Mouse (Mus musculus): Measurements from ENCODE around the gene Kif20b.

The Kif20b gene

GRCm38 (mm10) chr19:34921652-34922602 lies at the start of gene Kif20b:
TSS of gene Kif20b (plus strand) at chr19:34922361.
- no peaks in the 10 kb centered on the region for H3K36me3 ChIP-seq (ENCODE audit: control insufficient read depth, insufficient read depth, low read length, poor library complexity, severe bottlenecking)
- peak; percentile 95 for DNase-seq (ENCODE audit: low read depth, low spot score)
- H3K27me3 ChIP-seq (ENCODE audit: control insufficient read depth, insufficient read depth, low read length, poor library complexity, severe bottlenecking), result no peaks in the 10 kb centered on the region

GRCm38 (mm10) chr19:34876676-34877075 lies 45.5 kb upstream of the Kif20b start:
- DNase-seq (ENCODE audit: low read depth, low spot score), result no peak
- Histone ChIP-seq H3K27me3 (ENCODE audit: control insufficient read depth, insufficient read depth, low read length, poor library complexity, severe bottlenecking) (no peaks in the 10 kb centered on the region), H3K36me3 (ENCODE audit: control insufficient read depth, insufficient read depth, low read length, poor library complexity, severe bottlenecking) (no peaks in the 10 kb centered on the region)

GRCm38 (mm10) chr19:34877898-34878602 lies 44.1 kb upstream of the Kif20b start:
- Histone ChIP-seq H3K36me3 (ENCODE audit: control insufficient read depth, insufficient read depth, low read length, poor library complexity, severe bottlenecking) (no peaks in the 10 kb centered on the region), H3K27me3 (ENCODE audit: control insufficient read depth, insufficient read depth, low read length, poor library complexity, severe bottlenecking) (no peaks in the 10 kb centered on the region)
- peak; percentile 88 for DNase-seq (ENCODE audit: low read depth, low spot score)

- peak; percentile 57 for DNase-seq (ENCODE audit: low read depth, low spot score)
- Histone ChIP-seq H3K27me3 (ENCODE audit: control insufficient read depth, insufficient read depth, low read length, poor library complexity, severe bottlenecking) (no peaks in the 10 kb centered on the region), H3K36me3 (ENCODE audit: control insufficient read depth, insufficient read depth, low read length, poor library complexity, severe bottlenecking) (no peaks in the 10 kb centered on the region)
These were observed 43.3 kb upstream of the Kif20b start, which contains the start of gene Pank1 for GRCm38 (mm10) chr19:34878603-34879541. TSS of gene Pank1 (minus strand) at chr19:34879455.

GRCm38 (mm10) chr19:34879624-34880023 lies 42.5 kb upstream of the Kif20b start:
- Histone ChIP-seq H3K27me3 (ENCODE audit: control insufficient read depth, insufficient read depth, low read length, poor library complexity, severe bottlenecking) (no peaks in the 10 kb centered on the region), H3K36me3 (ENCODE audit: control insufficient read depth, insufficient read depth, low read length, poor library complexity, severe bottlenecking) (no peaks in the 10 kb centered on the region)
- DNase-seq (ENCODE audit: low read depth, low spot score), result peak; percentile 15

- DNase-seq (ENCODE audit: low read depth, low spot score), result no peak
- no peaks in the 10 kb centered on the region for H3K36me3 ChIP-seq (ENCODE audit: control insufficient read depth, insufficient read depth, low read length, poor library complexity, severe bottlenecking)
These were observed 41.0 kb upstream of the Kif20b start for GRCm38 (mm10) chr19:34881160-34881559.

GRCm38 (mm10) chr19:34882443-34882842 lies 39.7 kb upstream of the Kif20b start:
- H3K36me3 ChIP-seq (ENCODE audit: control insufficient read depth, insufficient read depth, low read length, poor library complexity, severe bottlenecking), result no peaks in the 10 kb centered on the region
- no peaks in the 10 kb centered on the region for H3K27me3 ChIP-seq (ENCODE audit: control insufficient read depth, insufficient read depth, low read length, poor library complexity, severe bottlenecking)
- no peak for DNase-seq (ENCODE audit: low read depth, low spot score)

More at GRCm38 (mm10) chr19:34881160-34881559, 41.0 kb upstream of the Kif20b start:
- H3K27me3 ChIP-seq (ENCODE audit: control insufficient read depth, insufficient read depth, low read length, poor library complexity, severe bottlenecking), result no peaks in the 10 kb centered on the region

- DNase-seq (ENCODE audit: low read depth, low spot score), result peak; percentile 28
- Histone ChIP-seq H3K27me3 (ENCODE audit: control insufficient read depth, insufficient read depth, low read length, poor library complexity, severe bottlenecking) (no peaks in the 10 kb centered on the region), H3K36me3 (ENCODE audit: control insufficient read depth, insufficient read depth, low read length, poor library complexity, severe bottlenecking) (no peaks in the 10 kb centered on the region)
These were observed 38.5 kb upstream of the Kif20b start for GRCm38 (mm10) chr19:34883526-34884224.

GRCm38 (mm10) chr19:34886324-34886723 lies 35.8 kb upstream of the Kif20b start:
- Histone ChIP-seq H3K36me3 (ENCODE audit: control insufficient read depth, insufficient read depth, low read length, poor library complexity, severe bottlenecking) (no peaks in the 10 kb centered on the region), H3K27me3 (ENCODE audit: control insufficient read depth, insufficient read depth, low read length, poor library complexity, severe bottlenecking) (no peaks in the 10 kb centered on the region)
- DNase-seq (ENCODE audit: low read depth, low spot score), result no peak

GRCm38 (mm10) chr19:34890981-34891380 lies 31.2 kb upstream of the Kif20b start:
- H3K36me3 ChIP-seq (ENCODE audit: control insufficient read depth, insufficient read depth, low read length, poor library complexity, severe bottlenecking), result no peaks in the 10 kb centered on the region
- no peaks in the 10 kb centered on the region for H3K27me3 ChIP-seq (ENCODE audit: control insufficient read depth, insufficient read depth, low read length, poor library complexity, severe bottlenecking)
- DNase-seq (ENCODE audit: low read depth, low spot score), result no peak

- no peaks in the 10 kb centered on the region for H3K36me3 ChIP-seq (ENCODE audit: control insufficient read depth, insufficient read depth, low read length, poor library complexity, severe bottlenecking)
- no peaks in the 10 kb centered on the region for H3K27me3 ChIP-seq (ENCODE audit: control insufficient read depth, insufficient read depth, low read length, poor library complexity, severe bottlenecking)
- DNase-seq (ENCODE audit: low read depth, low spot score), result no peak
These were observed 30.6 kb upstream of the Kif20b start for GRCm38 (mm10) chr19:34891590-34891989.

- no peaks in the 10 kb centered on the region for H3K27me3 ChIP-seq (ENCODE audit: control insufficient read depth, insufficient read depth, low read length, poor library complexity, severe bottlenecking)
- no peak for DNase-seq (ENCODE audit: low read depth, low spot score)
- H3K36me3 ChIP-seq (ENCODE audit: control insufficient read depth, insufficient read depth, low read length, poor library complexity, severe bottlenecking), result no peaks in the 10 kb centered on the region
These were observed 27.1 kb upstream of the Kif20b start for GRCm38 (mm10) chr19:34895082-34895481.

GRCm38 (mm10) chr19:34897082-34897965 lies 24.8 kb upstream of the Kif20b start:
- no peaks in the 10 kb centered on the region for H3K27me3 ChIP-seq (ENCODE audit: control insufficient read depth, insufficient read depth, low read length, poor library complexity, severe bottlenecking)
- no peak for DNase-seq (ENCODE audit: low read depth, low spot score)
- H3K36me3 ChIP-seq (ENCODE audit: control insufficient read depth, insufficient read depth, low read length, poor library complexity, severe bottlenecking), result no peaks in the 10 kb centered on the region
